Mouse (Mus musculus): ENCODE measurements around the gene Donson.
A peak's percentile ranks its signal among the peaks of the same experiment; 100 is the strongest.
"Not testable (repeated sequence)": the region's sequence is repeated elsewhere in the genome, so short reads cannot be mapped to it uniquely, and the experiment has no call there.

The Donson gene

GRCm38 (mm10) chr16:91688023-91688618 lies 449 bp downstream of the Donson start:
- no peak for DNase-seq (ENCODE audit: low spot score)

- DNase-seq (ENCODE audit: low spot score) = no peak
Observed at GRCm38 (mm10) chr16:91686369-91686768, 2.2 kb downstream of the Donson start.

GRCm38 (mm10) chr16:91685526-91685925 lies 3.0 kb downstream of the Donson start:
- no peak for DNase-seq (ENCODE audit: low spot score)

GRCm38 (mm10) chr16:91680656-91681055 lies 7.9 kb downstream of the Donson start:
- no peak for DNase-seq (ENCODE audit: low spot score)

GRCm38 (mm10) chr16:91678147-91678911 lies 10.2 kb downstream of the Donson start:
- no peak for DNase-seq (ENCODE audit: low spot score)

GRCm38 (mm10) chr16:91674500-91674899 lies 14.1 kb downstream of the Donson start:
- DNase-seq (ENCODE audit: low spot score) = no peak

- DNase-seq (ENCODE audit: low spot score) = no peak
Observed at GRCm38 (mm10) chr16:91663795-91664194, 24.8 kb downstream of the Donson start.

- no peak for DNase-seq (ENCODE audit: low spot score)
Observed at GRCm38 (mm10) chr16:91662336-91662735, 26.2 kb downstream of the Donson start.

- no peak for DNase-seq (ENCODE audit: low spot score)
Observed at GRCm38 (mm10) chr16:91661397-91661796, 27.2 kb downstream of the Donson start.

GRCm38 (mm10) chr16:91659798-91660197 lies 28.8 kb downstream of the Donson start:
- DNase-seq (ENCODE audit: low spot score) = no peak

GRCm38 (mm10) chr16:91658471-91658870 lies 30.1 kb downstream of the Donson start:
- no peak for DNase-seq (ENCODE audit: low spot score)

GRCm38 (mm10) chr16:91657285-91657684 lies 31.3 kb downstream of the Donson start:
- no peak for DNase-seq (ENCODE audit: low spot score)

- DNase-seq (ENCODE audit: low spot score) = no peak
Observed at GRCm38 (mm10) chr16:91655285-91655684, 33.3 kb downstream of the Donson start.

- DNase-seq (ENCODE audit: low spot score) = no peak
Observed at GRCm38 (mm10) chr16:91652191-91652590, 36.4 kb downstream of the Donson start.

- no peak for DNase-seq (ENCODE audit: low spot score)
Observed at GRCm38 (mm10) chr16:91649781-91650180, 38.8 kb downstream of the Donson start.

- peak; percentile 25 for DNase-seq (ENCODE audit: low spot score)
Observed at GRCm38 (mm10) chr16:91649246-91649645, 39.3 kb downstream of the Donson start.

- peak; percentile 87 for DNase-seq (ENCODE audit: low spot score)
Observed at GRCm38 (mm10) chr16:91648220-91648550, 40.4 kb downstream of the Donson start.

- DNase-seq (ENCODE audit: low spot score) = peak; percentile 99
Observed at GRCm38 (mm10) chr16:91647461-91648219, 40.9 kb downstream of the Donson start, which contains the start of gene Son. TSS of gene Son (plus strand) at chr16:91647506.

GRCm38 (mm10) chr16:91646681-91647419 lies 41.7 kb downstream of the Donson start, which contains the start of gene Gart:
TSS of gene Gart (minus strand) at chr16:91646952.
- peak; percentile 91 for DNase-seq (ENCODE audit: low spot score)

GRCm38 (mm10) chr16:91645995-91646602 lies 42.5 kb downstream of the Donson start:
- peak; percentile 61 for DNase-seq (ENCODE audit: low spot score)

GRCm38 (mm10) chr16:91645420-91645819 lies 43.1 kb downstream of the Donson start:
- not testable (repeated sequence) for DNase-seq (ENCODE audit: low spot score)

- DNase-seq (ENCODE audit: low spot score) = peak; percentile 42
Observed at GRCm38 (mm10) chr16:91644901-91645300, 43.7 kb downstream of the Donson start.

Measured in adipocyte (in vitro differentiated cells).